Mouse (Mus musculus) ES-Bruce4 (cell line): ENCODE data around the gene Wdtc1.

Source experiments
- CTCF ChIP-seq: IDR thresholded peaks from one replicate; pipeline ENCODE4 v1.8.1; 2011; ENCODE audit warnings: low read depth, low read length
- POLR2A ChIP-seq: IDR thresholded peaks from one replicate; pipeline ENCODE4 v1.8.1; 2011; ENCODE audit warnings: low read length; ENCODE audit not compliant: insufficient read depth

DNA sequence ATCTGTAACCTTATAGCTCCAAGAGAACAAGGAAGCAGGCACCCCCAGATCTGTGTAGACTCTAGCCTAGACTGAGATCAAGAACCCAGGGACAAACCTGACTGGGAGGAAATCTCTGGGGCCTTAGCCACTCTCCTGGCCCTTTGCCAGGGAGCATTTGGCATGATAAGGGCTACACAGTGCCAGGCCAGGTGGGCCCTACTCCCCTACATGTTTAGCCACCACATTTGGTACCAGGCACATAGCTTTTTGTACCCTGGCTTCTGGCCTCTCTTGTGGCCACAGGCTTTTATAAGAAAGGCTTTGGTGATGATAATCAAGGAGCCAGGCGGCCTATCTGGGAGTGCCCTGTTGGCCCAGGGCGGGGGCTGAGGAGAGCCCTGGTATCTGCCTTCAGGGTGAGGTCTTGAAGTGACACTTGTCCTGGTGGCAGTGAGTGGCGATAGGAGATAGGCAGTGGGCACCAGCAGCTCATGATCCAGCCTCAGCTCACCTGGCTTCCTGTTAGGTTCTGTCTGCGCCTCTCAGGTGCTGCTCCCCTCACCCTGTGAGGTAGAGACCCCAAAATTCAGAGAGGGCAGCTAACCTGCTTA lies 41.8 kb upstream of the Wdtc1 start:
- TF ChIP-seq CTCF, result no peak
- no peak for TF ChIP-seq POLR2A
